Mouse (Mus musculus) limb, embryonic 10.5 days (tissue): ENCODE data around the gene Ccpg1. TPM values are rescaled to one million over a fixed set of nuclear protein-coding genes. Genes with fewer than 3 reads are reported as not detected.

Experiments
- DNase-seq: peaks from one replicate; pipeline ENCODE4 v3.0.0-alpha.2; 2017; ENCODE audit warnings: low spot score
- H3K27ac ChIP-seq: fragments of 300-500 bp; sonication (generic); 2 replicates; pipeline ENCODE4 v1.5.1; 2016; ENCODE audit warnings: mild to moderate bottlenecking
- H3K27me3 ChIP-seq: fragments of 300-500 bp; sonication (generic); 2 replicates; pipeline ENCODE4 v1.6.1; 2016; ENCODE audit warnings: low read depth, mild to moderate bottlenecking; ENCODE audit not compliant: poor library complexity, severe bottlenecking
- H3K36me3 ChIP-seq: fragments of 300-500 bp; sonication (generic); 2 replicates; pipeline ENCODE4 v1.6.1; 2016; ENCODE audit warnings: mild to moderate bottlenecking, moderate library complexity
- H3K4me1 ChIP-seq: fragments of 300-500 bp; sonication (generic); 2 replicates; pipeline ENCODE4 v1.6.1; 2016
- H3K4me3 ChIP-seq: fragments of 300-500 bp; sonication (generic); 2 replicates; pipeline ENCODE4 v1.5.1; 2016; ENCODE audit warnings: mild to moderate bottlenecking, moderate library complexity
- H3K9me3 ChIP-seq: fragments of 300-500 bp; sonication (generic); replicated peaks from 2 replicates; pipeline ENCODE4 v1.6.1; 2016; ENCODE audit warnings: mild to moderate bottlenecking
- WGBS: fragments of 180-500 bp; shearing (Covaris S2); methylation state at CpG from one replicate; pipeline ENCODE4 v1.1.7; 2016; 5-methylcytosine and 5-hydroxymethylcytosine counted together
- polyA plus RNA-seq: library from polyadenylated mRNA; unstranded; fragments of >200 nt; fragmentation: Nextera tagmentation; extraction: Ambion mirVana; gene quantifications from 2 replicates; pipeline ENCODE4 v1.2.1, GENCODE M21; 2016

Ccpg1 gene
- polyA plus RNA-seq, 1 experiment from 2014 or later: 11.3 TPM

GRCm38 (mm10) chr9:73039222-73039945 lies 54.2 kb downstream of the Ccpg1 start:
- WGBS: under 1% methylated on average over 49 of the region's 49 CpGs
- peaks cover 20% of the 10 kb centered on the region for H3K4me1 ChIP-seq
- peak overlapping the region; percentile 84 for H3K27ac ChIP-seq
- H3K9me3 ChIP-seq: no peaks in the 10 kb centered on the region
- peak overlapping the region; percentile 84 for H3K4me3 ChIP-seq
- H3K27me3 ChIP-seq: no peaks in the 10 kb centered on the region
- peaks cover 7% of the 10 kb centered on the region; the same call in 1 of the 2 replicates for H3K36me3 ChIP-seq
- DNase-seq: peak; percentile 96

GRCm38 (mm10) chr9:73040080-73040479 lies 54.9 kb downstream of the Ccpg1 start, which contains the start of gene Pigb:
Gene Pigb (minus strand): TSS chr9:73040378.
- Histone ChIP-seq H3K27ac (peak within 1 kb of the TSS; percentile 84), H3K9me3 (no peaks in the 10 kb centered on the region), H3K27me3 (peaks cover 2% of the 10 kb centered on the region; the same call in 1 of the 2 replicates), H3K4me3 (peak within 1 kb of the TSS; percentile 84), H3K36me3 (0 out of 2 replicates have a peak, but pooled peaks cover 4% of the 10 kb centered on the region), H3K4me1 (peaks cover 27% of the 10 kb centered on the region)
- 33% methylated on average over 6 of the region's 6 CpGs for WGBS
- DNase-seq: no peak

- DNase-seq: peak; percentile 85
- Histone ChIP-seq H3K4me1 (peaks cover 30% of the 10 kb centered on the region), H3K36me3 (no peaks in the 10 kb centered on the region), H3K27me3 (peaks cover 20% of the 10 kb centered on the region; the same call in 1 of the 2 replicates), H3K4me3 (peak within 1 kb of the TSS; percentile 53), H3K27ac (peak within 1 kb of the TSS; percentile 63), H3K9me3 (no peaks in the 10 kb centered on the region)
- 2% methylated on average over 41 of the region's 41 CpGs for WGBS
These were observed 59.2 kb downstream of the Ccpg1 start, which contains the start of gene Rab27a for GRCm38 (mm10) chr9:73044146-73045079. Gene Rab27a (plus strand): TSS chr9:73044854.

DNA sequence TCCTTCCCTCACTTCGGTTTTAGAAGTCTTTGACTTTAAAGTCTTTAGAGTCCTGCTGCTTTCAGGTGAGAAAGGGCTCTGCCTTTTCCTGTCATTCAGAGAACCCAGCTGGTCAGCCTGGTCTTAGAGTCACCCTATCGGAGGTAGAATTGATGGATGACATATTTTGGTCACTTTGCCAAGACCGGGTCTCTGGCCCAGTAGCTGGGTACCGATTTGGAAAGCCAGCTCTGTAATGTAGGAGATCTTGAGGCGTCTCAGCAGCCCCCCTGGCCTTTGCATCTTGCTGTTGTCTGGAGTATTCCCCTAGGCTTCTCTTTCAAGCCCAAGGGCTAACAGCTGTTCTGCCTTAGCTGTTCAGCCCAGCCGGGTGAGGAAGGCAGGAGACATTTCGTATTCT lies 60.0 kb downstream of the Ccpg1 start:
- Histone ChIP-seq H3K4me3 (peak overlapping the region; percentile 53), H3K9me3 (no peaks in the 10 kb centered on the region), H3K4me1 (peaks cover 30% of the 10 kb centered on the region), H3K27ac (no peak overlapping the region), H3K36me3 (no peaks in the 10 kb centered on the region), H3K27me3 (peaks cover 20% of the 10 kb centered on the region; the same call in 1 of the 2 replicates)
- no peak for DNase-seq
- 9% methylated on average over 7 of the region's 7 CpGs for WGBS

- no peaks in the 10 kb centered on the region for H3K9me3 ChIP-seq
- peak overlapping the region; percentile 53; the same call in 1 of the 2 replicates for H3K4me3 ChIP-seq
- WGBS: 62% methylated on average over 10 of the region's 10 CpGs
These were observed 60.5 kb downstream of the Ccpg1 start for GRCm38 (mm10) chr9:73045711-73046110.

DNA sequence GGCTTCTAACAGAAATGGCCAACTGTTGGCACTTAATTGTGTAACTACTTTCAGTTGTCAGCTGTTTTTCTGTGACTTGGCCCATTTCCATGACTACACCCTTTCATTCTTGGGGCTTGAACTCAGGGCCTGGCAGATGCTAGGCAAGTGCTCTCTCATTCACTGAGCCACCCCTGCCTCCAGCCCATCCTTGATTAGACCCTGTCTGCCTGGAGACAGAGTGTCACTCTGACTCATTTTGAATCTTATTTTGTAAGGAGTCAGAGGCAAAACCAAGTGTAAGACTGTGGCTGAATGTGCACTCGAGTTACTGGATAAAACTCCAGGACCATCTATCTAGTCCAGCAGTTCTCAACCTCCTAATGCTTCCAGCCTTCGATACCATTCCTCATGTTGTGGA lies 62.7 kb downstream of the Ccpg1 start:
- Histone ChIP-seq H3K4me1 (peaks cover 33% of the 10 kb centered on the region), H3K4me3 (no peak overlapping the region), H3K9me3 (no peaks in the 10 kb centered on the region), H3K27ac (no peak overlapping the region), H3K27me3 (peaks cover 20% of the 10 kb centered on the region; the same call in 1 of the 2 replicates), H3K36me3 (no peaks in the 10 kb centered on the region)
- WGBS: 92% methylated on average over 2 of the region's 2 CpGs
- no peak for DNase-seq

More at GRCm38 (mm10) chr9:73045711-73046110, 60.5 kb downstream of the Ccpg1 start:
- H3K36me3 ChIP-seq: no peaks in the 10 kb centered on the region
- no peak overlapping the region for H3K27ac ChIP-seq
- no peak for DNase-seq
- H3K27me3 ChIP-seq: peaks cover 20% of the 10 kb centered on the region; the same call in 1 of the 2 replicates
- H3K4me1 ChIP-seq: peaks cover 30% of the 10 kb centered on the region

GRCm38 (mm10) chr9:73048927-73049326 lies 63.7 kb downstream of the Ccpg1 start:
- no peak overlapping the region for H3K27ac ChIP-seq
- DNase-seq: no peak
- peaks cover 20% of the 10 kb centered on the region; the same call in 1 of the 2 replicates for H3K27me3 ChIP-seq
- no peak overlapping the region for H3K4me3 ChIP-seq
- 23% methylated on average over 4 of the region's 4 CpGs for WGBS
- no peaks in the 10 kb centered on the region for H3K36me3 ChIP-seq
- no peaks in the 10 kb centered on the region for H3K9me3 ChIP-seq
- H3K4me1 ChIP-seq: peaks cover 33% of the 10 kb centered on the region

DNA sequence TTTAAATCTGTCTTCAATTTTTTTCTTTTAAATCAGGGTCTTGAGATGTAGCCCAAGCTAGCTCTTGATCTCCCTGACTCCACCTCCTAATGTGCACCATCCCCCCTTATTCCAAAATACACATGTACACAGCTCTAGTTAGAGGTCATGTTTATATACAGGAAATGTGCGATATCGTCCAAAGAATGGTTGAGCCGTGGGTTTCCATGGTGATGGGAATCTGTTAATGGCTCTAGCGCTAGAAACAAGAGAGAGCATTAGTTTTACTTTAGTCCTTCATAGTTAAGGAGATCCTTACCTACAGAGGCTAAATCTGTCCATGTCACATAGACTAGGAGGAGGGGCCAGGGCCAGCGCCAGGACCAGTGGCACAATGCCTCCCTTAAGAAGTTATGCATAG lies 64.6 kb downstream of the Ccpg1 start:
- Histone ChIP-seq H3K4me3 (no peak overlapping the region), H3K9me3 (no peaks in the 10 kb centered on the region), H3K27ac (peak overlapping the region; percentile 37; the same call in 1 of the 2 replicates), H3K27me3 (peaks cover 20% of the 10 kb centered on the region; the same call in 1 of the 2 replicates), H3K36me3 (no peaks in the 10 kb centered on the region), H3K4me1 (peaks cover 25% of the 10 kb centered on the region)
- no peak for DNase-seq
- 88% methylated on average over 5 of the region's 5 CpGs for WGBS

- WGBS: 76% methylated on average over 8 of the region's 8 CpGs
- Histone ChIP-seq H3K4me3 (no peak overlapping the region), H3K4me1 (peaks cover 25% of the 10 kb centered on the region), H3K27ac (no peak overlapping the region), H3K27me3 (peaks cover 12% of the 10 kb centered on the region; the same call in 1 of the 2 replicates), H3K9me3 (no peaks in the 10 kb centered on the region), H3K36me3 (no peaks in the 10 kb centered on the region)
- DNase-seq: no peak
These were observed 65.4 kb downstream of the Ccpg1 start for GRCm38 (mm10) chr9:73050606-73051005.

DNA sequence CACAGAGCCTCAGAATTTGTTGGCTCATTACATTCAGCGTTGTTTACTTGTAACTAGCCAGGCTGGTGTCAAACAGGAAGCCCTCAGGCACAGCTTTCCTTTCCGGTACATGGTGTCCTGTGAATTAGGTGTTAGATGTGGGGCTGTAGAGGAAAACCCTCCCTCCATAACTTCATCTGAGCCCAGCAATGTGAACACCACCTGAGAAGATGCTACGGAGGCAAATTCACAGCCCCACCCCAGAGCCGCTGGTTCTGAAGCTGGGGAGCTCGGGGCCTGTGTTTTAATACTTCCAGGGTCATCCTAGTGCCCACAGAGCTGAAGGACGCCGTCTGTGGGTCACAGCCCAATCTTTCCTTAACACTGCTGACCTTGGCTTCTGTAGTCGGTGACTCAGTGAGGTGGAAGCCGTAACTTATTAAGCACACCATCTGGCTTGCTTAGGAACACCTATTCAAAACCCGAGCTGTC lies 70.2 kb downstream of the Ccpg1 start:
- Histone ChIP-seq H3K27ac (peak overlapping the region; percentile 22), H3K27me3 (no peaks in the 10 kb centered on the region), H3K4me3 (no peak overlapping the region), H3K36me3 (no peaks in the 10 kb centered on the region), H3K9me3 (no peaks in the 10 kb centered on the region), H3K4me1 (peaks cover 20% of the 10 kb centered on the region)
- 48% methylated on average over 10 of the region's 10 CpGs for WGBS
- no peak for DNase-seq

- H3K36me3 ChIP-seq: no peaks in the 10 kb centered on the region
- peaks cover 25% of the 10 kb centered on the region for H3K4me1 ChIP-seq
- H3K9me3 ChIP-seq: no peaks in the 10 kb centered on the region
- H3K27ac ChIP-seq: no peak overlapping the region
- no peak for DNase-seq
- H3K27me3 ChIP-seq: no peaks in the 10 kb centered on the region
- H3K4me3 ChIP-seq: no peak overlapping the region
- WGBS: 87% methylated on average over 4 of the region's 4 CpGs
These were observed 74.0 kb downstream of the Ccpg1 start for GRCm38 (mm10) chr9:73059224-73059623.

DNA sequence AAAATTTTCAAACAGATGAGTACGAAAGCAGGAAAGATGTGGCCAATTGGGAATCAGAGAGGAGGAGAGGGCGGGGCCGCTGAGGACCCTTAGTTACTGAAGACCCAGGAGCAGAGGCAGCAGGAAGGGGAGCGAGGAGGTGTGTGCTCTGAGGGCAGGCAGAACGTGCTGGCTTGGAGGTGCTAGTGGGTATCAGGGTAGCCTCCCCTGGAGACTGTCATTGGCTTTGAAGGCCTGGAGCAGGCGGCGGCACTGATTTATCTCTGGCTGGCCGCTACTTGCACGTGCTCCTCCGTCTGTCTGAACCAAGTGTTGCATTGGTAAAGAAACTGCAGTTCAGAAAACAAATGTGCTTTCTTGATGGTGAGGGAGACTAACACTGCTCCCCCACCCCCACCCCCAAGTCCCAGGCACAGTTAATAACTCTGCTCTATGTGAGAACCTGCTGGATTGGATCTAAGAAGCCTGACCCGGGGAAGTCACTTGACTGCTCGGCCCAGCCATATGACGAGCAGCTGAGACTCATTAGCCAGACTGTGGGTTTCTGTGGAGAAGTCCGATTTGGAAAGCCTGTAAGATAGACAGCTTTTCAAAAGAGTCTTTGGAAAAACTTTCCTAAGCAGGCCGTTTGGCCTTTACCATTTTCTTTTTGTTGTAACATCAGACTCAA lies 78.5 kb downstream of the Ccpg1 start:
- Histone ChIP-seq H3K27ac (peak overlapping the region; percentile 82), H3K4me1 (peaks cover 41% of the 10 kb centered on the region), H3K9me3 (no peaks in the 10 kb centered on the region), H3K4me3 (peak overlapping the region; percentile 47), H3K36me3 (no peaks in the 10 kb centered on the region), H3K27me3 (no peaks in the 10 kb centered on the region)
- DNase-seq: peak; percentile 68
- 9% methylated on average over 15 of the region's 15 CpGs for WGBS
